Comparison of ENCODE assay signal across 8 mouse cellular contexts in genomic region chr8:121832503-121832902, GRCm38 (mm10). TPM values are rescaled to one million over a fixed set of nuclear protein-coding genes. Genes with fewer than 3 reads are reported as not detected.
DNase-seq lines count a peak whose midpoint lies in the region; TF ChIP-seq lines count a peak whose summit lies in the region.

No protein-coding gene starts in this region.

- H3K4me2 ChIP-seq in myocyte (ENCODE audit: low read depth), result peak overlapping the region; percentile 53

- no peak for TF ChIP-seq EP300 in MEL (IDR thresholded peaks at IDR 0.05; ENCODE audit: low read depth in 1 of 2, low read length in 2 of 2)

- H3K4me1 ChIP-seq in MEL (ENCODE audit: control insufficient read depth in 1 of 2, insufficient read depth in 2 of 2, low read length in 2 of 2), result peaks cover 4 to 17% of the 10 kb centered on the region in 2 experiments; a peak in 3 of 4 replicates
- H3K4me1 ChIP-seq in liver, adult 2 months (ENCODE audit: control insufficient read depth, insufficient read depth, low read length), result peaks cover 5% of the 10 kb centered on the region

- H3ac ChIP-seq in myocyte (ENCODE audit: control insufficient read depth, insufficient read length), result no peak overlapping the region

- H3K27ac ChIP-seq in MEL (ENCODE audit: control insufficient read depth, low read depth, low read length), result no peak overlapping the region
- H3K27ac ChIP-seq in liver, adult 2 months (replicated peaks; ENCODE audit: insufficient read depth, low read depth, low read length), result no peak overlapping the region

- peak; percentile 47 to 83 (median 53) for TF ChIP-seq CTCF in MEL (IDR thresholded peaks at IDR 0.05 in 2 of 3, conservative IDR thresholded peaks at IDR 0.05 in 1 of 3; ENCODE audit: control insufficient read depth in 1 of 3, insufficient read depth in 1 of 3, low read depth in 2 of 3, low read length in 3 of 3, poor library complexity in 1 of 3, severe bottlenecking in 1 of 3)
- TF ChIP-seq CTCF in liver, adult 2 months (IDR thresholded peaks at IDR 0.05; ENCODE audit: low read depth, low read length), result 0 out of 2 replicates have a peak, but pooled peaks have one; percentile 17

- DNase-seq in B cell, adult 2 months, result peak; percentile 78 to 84
- peak; percentile 82 for DNase-seq in MEL (ENCODE audit: low read depth, low spot score)
- peak; percentile 91 for DNase-seq in cerebellum, adult 9-10 months
- DNase-seq in frontal cortex, postnatal 36 days (ENCODE audit: low spot score in 2 of 2), result peak; percentile 76 to 82
- peak; percentile 75 for DNase-seq in kidney, adult 9 months
- peak; percentile 57 for DNase-seq in liver, adult 2 months (ENCODE audit: extremely low read depth, low read depth, low spot score)
- DNase-seq in thymus, postnatal 25 days, result peak; percentile 72

- H3K27me3 ChIP-seq in MEL (ENCODE audit: control insufficient read depth in 1 of 2, insufficient read depth in 2 of 2, low read length in 2 of 2) (no peaks in the 10 kb centered on the region), myocyte (ENCODE audit: control insufficient read depth, insufficient read depth, insufficient read length) (no peaks in the 10 kb centered on the region)
- no peaks in the 10 kb centered on the region for H3K27me3 ChIP-seq in liver, adult 2 months (ENCODE audit: control insufficient read depth, insufficient read depth, low read length)

- 11% methylated on average over 6 of the region's 6 CpGs for WGBS in liver, adult 2 months

- H3K4me3 ChIP-seq in MEL (ENCODE audit: control insufficient read depth in 1 of 2, insufficient read depth in 1 of 2, low read depth in 2 of 2, low read length in 2 of 2) (peak overlapping the region in 1 of 2 experiments; percentile 54; a peak in 2 of 4 replicates), myocyte (no peak overlapping the region)
- H3K4me3 ChIP-seq in liver, adult 2 months (ENCODE audit: insufficient read depth, low read depth, low read length), result no peak overlapping the region

- no peaks in the 10 kb centered on the region for H3K9me3 ChIP-seq in MEL (replicated peaks; ENCODE audit: insufficient read depth, low read length)

- TF ChIP-seq POLR2A in MEL (IDR thresholded peaks at IDR 0.05; ENCODE audit: control insufficient read depth in 1 of 2, insufficient read depth in 1 of 2, low read depth in 1 of 2, low read length in 2 of 2, poor library complexity in 1 of 2) (no peak), myocyte (IDR thresholded peaks at IDR 0.05; ENCODE audit: insufficient read length, low read depth) (no peak)
- TF ChIP-seq POLR2A in liver, adult 2 months (IDR thresholded peaks at IDR 0.05; ENCODE audit: extremely low read depth, insufficient read depth, low read length), result no peak

- H3K36me3 ChIP-seq in MEL (ENCODE audit: control insufficient read depth in 1 of 2, insufficient read depth in 2 of 2, low read length in 2 of 2), result 0 out of 4 replicates have a peak, but pooled peaks cover 0 to 2% of the 10 kb centered on the region in 2 experiments
- H3K36me3 ChIP-seq in liver, adult 2 months (ENCODE audit: control insufficient read depth, insufficient read depth, low read length), result no peaks in the 10 kb centered on the region
- no peaks in the 10 kb centered on the region for H3K36me3 ChIP-seq in myocyte (ENCODE audit: control insufficient read depth, insufficient read depth)

- peak; percentile 57 for TF ChIP-seq RAD21 in MEL (IDR thresholded peaks at IDR 0.05; ENCODE audit: low read depth, low read length)

- H3K9ac ChIP-seq in MEL (ENCODE audit: control insufficient read depth, low read depth, low read length, poor library complexity, severe bottlenecking), result no peak overlapping the region
- no peak overlapping the region for H3K9ac ChIP-seq in liver, adult 2 months (ENCODE audit: low read depth, low read length)

- H3K79me2 ChIP-seq in MEL (ENCODE audit: control insufficient read depth, insufficient read depth, low read length, poor library complexity) (peaks cover 21% of the 10 kb centered on the region), myocyte (ENCODE audit: control insufficient read depth, insufficient read depth) (peaks cover 19% of the 10 kb centered on the region)
- peaks cover 16% of the 10 kb centered on the region; the same call in 1 of the 2 replicates for H3K79me2 ChIP-seq in liver, adult 2 months (ENCODE audit: control insufficient read depth, insufficient read depth, low read length)

TF ChIP-seq in MEL, 35 proteins besides CTCF, POLR2A, EP300 and RAD21:
- TF ChIP-seq MYC (IDR thresholded peaks at IDR 0.05; ENCODE audit: low read depth, low read length), result peak; percentile 40; the same call in 1 of the 2 replicates
- TF ChIP-seq POLR2AphosphoS5 (IDR thresholded peaks at IDR 0.05; ENCODE audit: borderline replicate concordance, low read depth, low read length), result no peak
- no peak for TF ChIP-seq RCOR1 (IDR thresholded peaks at IDR 0.05; ENCODE audit: low read depth, low read length)
- peak; percentile 42; the same call in 1 of the 2 replicates for TF ChIP-seq SIN3A (IDR thresholded peaks at IDR 0.05; ENCODE audit: low read length)
- TF ChIP-seq HCFC1 (IDR thresholded peaks at IDR 0.05; ENCODE audit: low read depth, low read length), result peak; percentile 34; the same call in 1 of the 2 replicates
- TF ChIP-seq SMC3 (IDR thresholded peaks at IDR 0.05; ENCODE audit: low read depth, low read length), result peak; percentile 76

TF ChIP-seq in myocyte, 11 proteins besides CTCF, POLR2A, EP300 and RAD21:
- no peak for TF ChIP-seq MYOD1 (IDR thresholded peaks at IDR 0.05; ENCODE audit: control insufficient read depth in 1 of 3, insufficient read length in 2 of 3, low read depth in 2 of 3)
- TF ChIP-seq CEBPB (IDR thresholded peaks at IDR 0.05; ENCODE audit: insufficient read depth, poor library complexity, severe bottlenecking), result no peak
- no peak for TF ChIP-seq SRF (IDR thresholded peaks at IDR 0.05; ENCODE audit: control insufficient read depth, insufficient read length, low read depth)
- no peak for TF ChIP-seq E2F4 (IDR thresholded peaks at IDR 0.05; ENCODE audit: insufficient read depth)
- TF ChIP-seq POLR2AphosphoS2 (IDR thresholded peaks at IDR 0.05; ENCODE audit: insufficient read length, low read depth), result no peak
- TF ChIP-seq TCF12 (IDR thresholded peaks at IDR 0.05; ENCODE audit: insufficient read depth, poor library complexity, severe bottlenecking), result no peak
- no peak for TF ChIP-seq MAX (IDR thresholded peaks at IDR 0.05; ENCODE audit: low read depth)
- TF ChIP-seq MYOG (IDR thresholded peaks at IDR 0.05; ENCODE audit: control insufficient read depth in 1 of 3, insufficient read depth in 1 of 3, insufficient read length in 2 of 3, low read depth in 2 of 3), result no peak
- TF ChIP-seq REST (IDR thresholded peaks at IDR 0.05; ENCODE audit: insufficient read depth, insufficient read length), result no peak
- TF ChIP-seq TCF3 (IDR thresholded peaks at IDR 0.05; ENCODE audit: insufficient read length, low read depth), result no peak
- TF ChIP-seq USF1 (IDR thresholded peaks at IDR 0.05; ENCODE audit: low read depth), result no peak

RNA-seq across cellular contexts. Expression of gene Klhdc4, which starts 3.1 kb away (rescaled TPM):
- 49.8 and 53.7 TPM in 2 replicates for total RNA-seq in MEL (2012; rRNA removed)
- polyA plus RNA-seq in MEL (2012; ENCODE audit: insufficient read depth in 1 of 2, insufficient read length in 2 of 2, low read depth in 1 of 2, low replicate concordance in 2 of 2, missing spikeins in 1 of 2) (10 to 100 TPM in 1 of 2 experiments, not detected in 1; 65.2 TPM), myocyte (2012; fragmentation: generic; extraction: Trizol) (31.4 TPM)
- 14.3 and 14.8 TPM in 2 replicates for total RNA-seq in liver, adult 2 months (2014; rRNA removed)
- polyA plus RNA-seq in liver, adult 2 months (2012; rRNA removed), result 6.8 and 11.9 TPM in 2 replicates
